In the genomic region with DNA sequence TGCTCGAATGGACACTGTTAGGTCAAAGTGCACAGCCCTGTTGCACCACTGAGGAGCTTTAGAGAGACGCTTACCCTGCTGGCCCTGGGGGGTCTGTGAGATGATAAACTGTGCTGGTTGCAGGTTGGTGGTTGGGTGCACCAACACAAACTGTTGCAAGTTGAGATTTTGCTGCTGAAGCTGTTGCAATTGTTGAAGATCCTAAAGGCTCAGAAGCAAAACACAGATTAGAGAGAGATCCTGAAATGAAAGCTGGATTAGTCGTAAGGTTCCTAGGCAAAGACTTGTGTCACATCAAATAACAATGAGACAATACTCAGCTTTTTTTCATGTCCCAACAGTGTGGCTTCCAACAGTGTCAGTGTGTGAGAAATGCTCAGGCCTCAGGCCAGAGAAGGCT, we compare ENCODE assay signal across 25 mouse cellular contexts.
DNase-seq lines count a peak whose midpoint lies in the region; ATAC-seq and TF ChIP-seq lines count a peak whose summit lies in the region.
"Had no signal": no experiment of that assay in that cellular context is flagged by ENCODE, and none has a peak within 500 bp of the region (broad histone marks: within the 10 kb centered on the region; RNA-seq: fewer than 3 reads in every experiment).

No protein-coding gene starts in this region.

- no peak overlapping the region for H3K27ac ChIP-seq in liver, embryonic 13.5 days
- no peak overlapping the region for H3K27ac ChIP-seq in liver, embryonic 12.5 days
- H3K27ac ChIP-seq in forebrain, postnatal 0 days (ENCODE audit: low read depth, low read length): no peak overlapping the region
- H3K27ac ChIP-seq: embryonic facial prominence, embryonic 10.5 days; embryonic facial prominence, embryonic 13.5 days; forebrain, embryonic 10.5 days; forebrain, embryonic 13.5 days; gastrocnemius, adult 2 months; heart, adult 2 months; heart, embryonic 10.5 days; heart, embryonic 13.5 days; hindbrain, embryonic 14.5 days; hindbrain, postnatal 0 days had no signal

- 0 out of 2 replicates have a peak, but pooled peaks have one; percentile 43 for ATAC-seq in liver, embryonic 13.5 days (ENCODE audit: low read depth)
- ATAC-seq in liver, embryonic 12.5 days: no peak; the same call in 1 of the 2 replicates
- ATAC-seq in forebrain, postnatal 0 days: no peak
- ATAC-seq: activated CD4-positive, CD25-positive, alpha-beta regulatory T cell, adult 4 months; forebrain, embryonic 13.5 days; forebrain, embryonic 16.5 days; hindbrain, postnatal 0 days; inflammation-experienced regulatory T-cells, adult 6 months had no signal

- H3K4me1 ChIP-seq in liver, embryonic 13.5 days (replicated peaks): no peaks in the 10 kb centered on the region
- H3K4me1 ChIP-seq in liver, embryonic 12.5 days: no peaks in the 10 kb centered on the region
- no peaks in the 10 kb centered on the region for H3K4me1 ChIP-seq in forebrain, postnatal 0 days (ENCODE audit: insufficient read depth)
- H3K4me1 ChIP-seq: embryonic facial prominence, embryonic 10.5 days; embryonic facial prominence, embryonic 13.5 days; heart, embryonic 10.5 days; heart, embryonic 13.5 days had no signal

- TF ChIP-seq CTCF in forebrain, postnatal 0 days (IDR thresholded peaks at IDR 0.05; ENCODE audit: low read depth): no peak

- peaks cover 12% of the 10 kb centered on the region for H3K36me3 ChIP-seq in liver, embryonic 13.5 days
- H3K36me3 ChIP-seq in liver, embryonic 12.5 days: peaks cover 19% of the 10 kb centered on the region
- peaks cover 28% of the 10 kb centered on the region for H3K36me3 ChIP-seq in forebrain, postnatal 0 days (ENCODE audit: insufficient read depth)

- WGBS in liver, embryonic 13.5 days (ENCODE audit: insufficient replicate concordance): 77% methylated on average over 3 of the region's 3 CpGs
- 68% methylated on average over 3 of the region's 3 CpGs for WGBS in liver, embryonic 12.5 days (ENCODE audit: insufficient replicate concordance)
- WGBS in forebrain, postnatal 0 days: 66% methylated on average over 3 of the region's 3 CpGs

- no peak overlapping the region for H3K9ac ChIP-seq in liver, embryonic 13.5 days
- H3K9ac ChIP-seq in liver, embryonic 12.5 days: no peak overlapping the region
- no peak overlapping the region for H3K9ac ChIP-seq in forebrain, postnatal 0 days
- H3K9ac ChIP-seq: embryonic facial prominence, embryonic 13.5 days; forebrain, embryonic 13.5 days; heart, embryonic 13.5 days; hindbrain, embryonic 14.5 days had no signal

- H3K9me3 ChIP-seq in liver, embryonic 13.5 days (replicated peaks): no peaks in the 10 kb centered on the region
- no peaks in the 10 kb centered on the region for H3K9me3 ChIP-seq in liver, embryonic 12.5 days (replicated peaks)
- H3K9me3 ChIP-seq in forebrain, postnatal 0 days (ENCODE audit: low read length): no peaks in the 10 kb centered on the region
- H3K9me3 ChIP-seq: embryonic facial prominence, embryonic 10.5 days; embryonic facial prominence, embryonic 13.5 days; forebrain, embryonic 10.5 days; forebrain, embryonic 13.5 days; heart, embryonic 10.5 days; heart, embryonic 13.5 days had no signal

- no peak overlapping the region for H3K4me3 ChIP-seq in liver, embryonic 13.5 days (replicated peaks)
- no peak overlapping the region for H3K4me3 ChIP-seq in liver, embryonic 12.5 days
- no peak overlapping the region for H3K4me3 ChIP-seq in forebrain, postnatal 0 days (ENCODE audit: low read depth, low read length)
- H3K4me3 ChIP-seq: embryonic facial prominence, embryonic 10.5 days; embryonic facial prominence, embryonic 13.5 days; erythroblast, embryonic 14.5 days; forebrain, embryonic 10.5 days; forebrain, embryonic 13.5 days; gastrocnemius, adult 2 months; heart, adult 2 months; heart, embryonic 10.5 days; heart, embryonic 13.5 days had no signal

- DNase-seq in liver, embryonic 13.5 days: no peak
- DNase-seq in brain, adult 2 months (ENCODE audit: low read depth, low spot score): peak; percentile 15
- peak; percentile 80 for DNase-seq in gonadal fat pad, adult 2 months (ENCODE audit: low read depth)
- no peak for DNase-seq in forebrain, postnatal 0 days
- DNase-seq in heart, adult 11 months: no peak
- DNase-seq: adrenal gland, postnatal 14 days; embryo, embryonic 11 days; gastrocnemius, adult 2 months; gastrocnemius, postnatal 14 days; heart, adult 2 months; heart, postnatal 14 days; heart, postnatal 4 days had no signal

- no peaks in the 10 kb centered on the region for H3K27me3 ChIP-seq in liver, embryonic 13.5 days
- no peaks in the 10 kb centered on the region for H3K27me3 ChIP-seq in liver, embryonic 12.5 days (replicated peaks)
- H3K27me3 ChIP-seq in forebrain, postnatal 0 days (ENCODE audit: insufficient read depth, low read length): no peaks in the 10 kb centered on the region
- H3K27me3 ChIP-seq: embryonic facial prominence, embryonic 13.5 days; forebrain, embryonic 13.5 days; heart, embryonic 13.5 days had no signal

- H3K4me2 ChIP-seq in liver, embryonic 13.5 days: no peak overlapping the region
- no peak overlapping the region for H3K4me2 ChIP-seq in liver, embryonic 12.5 days
- H3K4me2 ChIP-seq in forebrain, postnatal 0 days (ENCODE audit: low read depth): no peak overlapping the region
- H3K4me2 ChIP-seq: embryonic facial prominence, embryonic 13.5 days; forebrain, embryonic 13.5 days; heart, embryonic 13.5 days; hindbrain, embryonic 14.5 days had no signal

Comparison
In these comparisons a context has a peak if more than half of its experiments do, and no peak if none do; other contexts are left out.
1. DNase-seq: peak in brain, adult 2 months (single experiment) and gonadal fat pad, adult 2 months (single experiment); none in liver, embryonic 13.5 days (single experiment), forebrain, postnatal 0 days (single experiment) and heart, adult 11 months (single experiment).